In genomic region chr8:48341276-48341675, GRCm38 (mm10) we compare ENCODE assay signal across 26 mouse cellular contexts.
"Had no signal": no experiment of that assay in that cellular context is flagged by ENCODE, and none has a peak within 500 bp of the region (broad histone marks: within the 10 kb centered on the region; RNA-seq: fewer than 3 reads in every experiment).

No protein-coding gene starts in this region.

- H3K4me1 ChIP-seq: intestine, embryonic 15.5 days; limb, embryonic 13.5 days; liver, embryonic 12.5 days; liver, embryonic 15.5 days; lung, embryonic 15.5 days; megakaryocyte, embryonic 14.5 days had no signal

- H3K36me3 ChIP-seq: intestine, embryonic 15.5 days; liver, embryonic 15.5 days; lung, embryonic 15.5 days had no signal

- H3K27ac ChIP-seq: intestine, embryonic 15.5 days; kidney, postnatal 0 days; layer of hippocampus, adult 2 months; limb, embryonic 10.5 days; limb, embryonic 13.5 days; liver, embryonic 12.5 days; liver, embryonic 15.5 days; lung, embryonic 15.5 days; neural tube, embryonic 13.5 days; stomach, postnatal 0 days had no signal

- H3K4me2 ChIP-seq: intestine, embryonic 15.5 days; limb, embryonic 13.5 days; liver, embryonic 12.5 days; liver, embryonic 15.5 days; lung, embryonic 15.5 days had no signal

- ATAC-seq: intestine, embryonic 15.5 days; liver, embryonic 12.5 days had no signal

- H3K4me3 ChIP-seq: intestine, embryonic 15.5 days; layer of hippocampus, adult 2 months; limb, embryonic 10.5 days; limb, embryonic 13.5 days; liver, embryonic 12.5 days; liver, embryonic 15.5 days; lung, embryonic 15.5 days; megakaryocyte, embryonic 14.5 days; myocyte; neural tube, embryonic 13.5 days had no signal

- H3K27me3 ChIP-seq: intestine, embryonic 15.5 days; limb, embryonic 13.5 days; liver, embryonic 12.5 days; liver, embryonic 15.5 days; lung, embryonic 15.5 days; megakaryocyte, embryonic 14.5 days; neural tube, embryonic 13.5 days had no signal

- DNase-seq: kidney, adult 11 months; kidney, adult 9 months; kidney, postnatal 25 days; layer of hippocampus, adult 9-11 months; liver; lung, adult 18-20 months; lung, postnatal 10 days; lung, postnatal 36 days; right cerebral cortex, adult 18-20 months; right cerebral cortex, postnatal 14 days; right cerebral cortex, postnatal 4 days; thymus, adult 2 months; thymus, postnatal 14 days; thymus, postnatal 4 days had no signal

- H3K9ac ChIP-seq: intestine, embryonic 15.5 days; limb, embryonic 13.5 days; liver, embryonic 12.5 days; liver, embryonic 15.5 days; lung, embryonic 15.5 days; neural tube, embryonic 13.5 days had no signal

- H3K9me3 ChIP-seq: intestine, embryonic 15.5 days; limb, embryonic 10.5 days; limb, embryonic 13.5 days; liver, embryonic 12.5 days; liver, embryonic 15.5 days; lung, embryonic 15.5 days; neural tube, embryonic 13.5 days had no signal
